Mouse (Mus musculus) WW6 (cell line): ENCODE results near the gene Slc7a4.
A peak's percentile ranks its signal among the peaks of the same experiment; 100 is the strongest.
"Not testable (repeated sequence)": the region's sequence is repeated elsewhere in the genome, so short reads cannot be mapped to it uniquely, and the experiment has no call there.

Experiments
- DNase-seq: peaks from one replicate; pipeline ENCODE4 v3.0.0-alpha.2; 2013; ENCODE audit warnings: low read depth, low spot score

Slc7a4 gene

DNA sequence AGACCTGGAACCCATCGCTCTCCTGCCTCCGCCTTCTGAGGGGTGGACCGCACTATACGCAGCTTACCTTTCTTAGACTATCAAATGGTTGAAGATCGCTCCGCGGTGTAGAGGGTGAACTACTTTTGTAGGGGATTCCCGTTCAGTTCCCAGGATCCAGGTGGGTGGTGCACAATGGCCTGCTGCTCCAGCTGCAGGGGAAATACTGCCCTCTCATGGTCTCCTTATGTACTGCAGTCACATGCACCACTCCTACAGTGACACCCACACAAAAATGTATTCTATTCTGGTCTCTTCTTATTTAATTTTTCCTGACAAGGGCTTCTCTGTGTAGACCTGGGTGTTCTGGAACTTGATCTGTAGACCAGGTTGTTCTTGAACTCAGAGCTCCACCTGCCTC lies at the start of gene Slc7a4:
Gene Slc7a4, minus strand, starts transcription at position 151 of the 400 bp plus-strand sequence.
- peak; percentile 74 for DNase-seq

DNA sequence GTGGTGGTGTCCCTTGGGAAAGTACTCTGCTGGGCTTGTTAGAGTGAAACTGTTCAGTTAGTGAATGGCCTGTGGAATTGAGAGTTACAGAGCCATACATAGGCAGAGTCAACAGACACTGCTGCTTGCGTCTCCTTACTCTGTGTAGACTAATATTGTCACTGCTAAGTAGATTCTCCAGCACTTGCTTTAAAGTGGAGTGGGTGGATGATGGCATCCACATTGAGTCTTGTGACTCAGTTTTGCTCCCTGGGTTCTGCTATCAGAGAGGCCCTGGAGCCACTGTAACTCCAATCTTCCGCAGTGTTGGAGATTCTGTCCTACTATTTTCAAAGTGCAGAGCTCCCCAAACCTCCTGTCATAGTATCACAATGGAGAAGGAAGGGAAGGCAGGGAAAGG lies 49.6 kb upstream of the Slc7a4 start:
- DNase-seq, result no peak

DNA sequence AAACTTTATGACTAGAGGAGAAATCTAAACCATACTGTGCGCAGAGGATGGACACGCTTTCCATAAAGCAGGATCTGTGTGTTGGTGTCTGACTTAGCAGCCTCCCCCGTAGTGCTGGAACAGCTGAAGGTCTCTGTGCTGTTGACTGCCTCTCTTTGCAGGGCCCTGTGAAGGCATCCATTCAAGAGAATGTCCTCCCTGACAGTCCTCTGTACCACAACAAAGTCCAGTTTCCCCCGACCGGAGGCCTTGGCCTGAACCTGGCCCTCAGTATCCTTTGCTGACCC lies 43.2 kb upstream of the Slc7a4 start:
- no peak for DNase-seq

DNA sequence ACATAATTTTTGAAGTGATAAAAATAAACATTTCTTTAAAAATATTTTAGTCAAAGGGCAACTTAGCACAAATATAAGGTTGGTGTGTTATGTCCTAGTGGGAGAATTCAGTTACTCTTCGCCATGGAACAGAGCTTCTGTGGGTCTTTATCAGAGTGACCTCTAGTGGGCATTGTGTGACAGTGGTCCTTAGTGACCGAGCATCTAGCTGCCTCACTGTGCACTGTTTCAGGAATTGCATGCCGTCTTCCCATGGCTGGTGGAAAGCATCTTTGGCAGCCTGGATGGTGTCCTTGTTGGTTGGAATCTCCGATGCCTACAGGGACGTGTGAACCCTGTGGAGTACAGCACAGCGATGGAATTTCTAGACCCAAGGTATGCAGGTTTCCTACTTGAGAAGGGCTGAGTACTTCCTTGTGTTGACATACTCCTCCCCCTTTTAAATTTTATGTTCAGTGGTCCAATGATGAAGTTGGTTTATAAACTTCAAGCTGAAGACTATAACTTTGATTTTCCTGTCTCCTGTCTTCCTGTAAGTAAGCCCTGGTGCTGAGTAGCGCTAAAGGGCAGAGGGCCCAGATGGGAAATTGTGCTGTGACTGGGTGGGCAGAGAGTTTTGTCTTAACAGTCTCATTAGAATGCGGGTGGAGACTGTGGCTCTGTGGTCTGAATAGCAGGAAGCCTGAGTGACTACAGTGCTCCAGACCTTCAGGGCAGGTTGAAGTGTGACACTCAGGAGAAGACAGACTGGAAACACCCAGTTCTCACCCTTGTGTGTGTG lies 42.7 kb upstream of the Slc7a4 start:
- no peak for DNase-seq

DNA sequence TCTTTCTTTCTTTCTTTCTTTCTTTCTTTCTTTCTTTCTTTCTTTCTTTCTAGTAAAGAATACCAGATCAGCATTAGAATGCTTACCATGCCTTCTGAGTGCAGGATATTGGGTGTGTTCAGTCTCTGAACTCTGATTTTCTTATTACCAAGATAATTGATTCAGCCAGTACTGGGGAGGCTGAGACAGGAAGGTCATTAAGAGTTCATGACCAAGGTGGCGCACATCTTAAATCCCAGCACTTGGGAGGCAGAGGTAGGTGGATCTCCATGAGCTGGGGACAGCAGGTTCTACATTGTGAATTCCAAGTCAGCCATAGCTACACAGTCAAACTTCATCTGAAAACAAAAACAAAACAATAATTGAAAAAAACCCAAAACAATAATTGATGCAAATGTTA lies 38.9 kb upstream of the Slc7a4 start:
- DNase-seq, result no peak

DNA sequence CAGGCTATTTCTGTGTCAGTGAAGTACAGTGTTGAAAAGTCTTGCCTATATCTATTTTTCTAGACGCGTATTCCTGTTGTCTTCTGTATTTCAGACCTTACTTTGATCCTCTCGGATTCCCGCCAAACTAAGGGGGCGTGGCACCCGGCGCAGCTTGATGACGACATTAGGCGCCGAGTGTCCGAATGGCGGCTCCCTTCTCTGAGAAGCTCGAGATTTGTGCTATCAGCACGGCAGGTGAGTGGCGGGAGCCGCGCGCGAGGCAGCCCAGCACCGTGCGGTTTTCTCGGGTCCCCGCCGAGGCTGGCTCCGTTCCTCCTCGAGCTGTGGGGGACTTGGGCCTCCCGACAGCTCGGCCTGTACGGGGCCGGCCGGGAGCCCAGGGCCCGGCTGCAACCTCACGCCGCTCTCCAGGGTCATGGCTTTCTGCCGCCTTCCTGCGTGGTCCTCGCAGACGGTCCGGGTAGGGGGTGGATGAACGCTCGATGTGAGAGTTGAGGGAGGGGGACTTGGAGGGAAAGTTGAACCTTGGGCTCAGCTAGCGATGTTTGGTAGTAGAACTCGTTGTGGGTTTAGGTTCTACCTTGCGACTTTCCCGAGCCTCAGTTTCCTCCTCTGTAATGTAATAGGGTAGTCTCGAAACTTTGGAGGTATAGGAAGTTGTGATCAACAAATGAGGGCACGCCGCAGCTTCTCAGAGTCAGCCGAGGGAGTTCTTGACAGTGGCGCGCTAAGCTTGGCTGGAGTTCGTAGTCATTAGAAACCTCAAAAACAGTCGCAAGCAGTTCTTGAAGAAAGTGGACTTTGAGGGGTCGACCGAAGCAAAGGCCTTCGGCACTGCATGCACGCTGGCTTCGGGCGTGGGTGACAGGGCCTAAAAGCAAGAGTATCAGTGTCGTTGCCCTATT lies 36.4 kb upstream of the Slc7a4 start, which contains the start of gene Smpd4:
Gene Smpd4, plus strand, starts transcription at position 157 of the 908 bp plus-strand sequence.
- DNase-seq, result peak; percentile 71

DNA sequence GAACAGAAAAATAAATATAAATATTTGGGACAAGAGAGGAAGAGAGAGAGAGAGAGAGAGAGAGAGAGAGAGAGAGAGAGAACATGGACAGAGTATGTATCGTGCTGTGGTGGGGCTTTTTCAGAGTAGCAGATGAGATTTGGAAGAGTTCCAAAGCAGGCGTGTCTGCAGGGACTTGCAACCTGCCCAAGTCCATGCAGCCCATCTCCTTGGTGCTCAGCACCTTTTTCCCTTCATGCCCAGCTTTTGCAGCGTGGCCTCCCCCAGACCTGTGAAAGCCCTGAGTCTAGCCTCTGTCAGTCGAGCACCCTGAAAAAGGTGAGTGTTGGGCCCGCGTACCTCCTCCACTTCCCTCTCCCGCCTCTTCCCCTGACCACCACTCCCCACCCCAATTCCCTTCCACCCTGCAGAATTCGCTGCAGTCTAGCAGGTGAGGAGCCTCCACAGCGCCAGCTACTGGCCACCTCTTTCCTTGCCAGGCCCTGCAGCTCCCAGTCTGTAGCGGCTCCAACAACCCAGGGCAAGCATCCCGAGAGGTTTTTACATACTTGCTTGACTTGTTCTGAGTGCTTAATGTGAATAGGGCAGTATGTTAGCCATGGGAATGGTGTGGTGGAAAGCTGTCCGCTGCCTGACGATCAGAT lies 35.0 kb upstream of the Slc7a4 start:
- DNase-seq, result peak; percentile 73

DNA sequence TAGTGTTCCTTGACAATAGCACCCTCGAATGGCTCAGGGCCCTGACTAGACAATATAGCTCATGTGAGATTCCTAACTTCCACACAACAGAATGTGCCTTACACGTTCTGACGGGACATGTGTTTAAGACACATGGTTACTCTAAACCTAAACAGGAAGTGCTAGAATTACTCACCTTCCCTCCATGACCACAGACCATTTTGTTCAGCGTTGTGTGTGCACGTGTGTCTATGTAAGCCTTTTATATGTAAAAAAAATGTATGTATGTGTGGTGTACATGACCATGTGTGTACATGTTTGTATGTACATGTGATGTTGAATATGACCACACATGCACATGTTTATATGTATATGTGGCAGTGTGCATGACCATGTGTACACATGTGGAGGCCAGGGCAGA lies 33.2 kb upstream of the Slc7a4 start:
- DNase-seq, result no peak

DNA sequence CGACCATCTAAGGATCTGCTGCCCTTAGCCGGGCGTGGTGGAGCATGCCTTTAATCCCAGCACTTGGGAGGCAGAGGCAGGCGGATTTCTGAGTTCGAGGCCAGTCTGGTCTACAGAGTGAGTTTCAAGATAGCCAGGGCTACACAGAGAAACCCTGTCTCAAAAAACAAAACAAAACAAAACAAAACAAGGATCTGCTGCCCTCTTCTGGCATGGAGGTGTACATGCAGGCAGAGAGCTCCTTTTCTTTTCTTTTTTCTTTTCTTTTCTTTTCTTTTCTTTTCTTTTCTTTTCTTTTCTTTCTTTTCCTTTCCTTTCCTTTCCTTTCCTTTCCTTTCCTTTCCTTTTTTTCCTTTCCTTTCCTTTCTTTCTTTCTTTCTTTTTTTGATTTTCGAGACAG lies 31.7 kb upstream of the Slc7a4 start:
- DNase-seq, result not testable (repeated sequence)

DNA sequence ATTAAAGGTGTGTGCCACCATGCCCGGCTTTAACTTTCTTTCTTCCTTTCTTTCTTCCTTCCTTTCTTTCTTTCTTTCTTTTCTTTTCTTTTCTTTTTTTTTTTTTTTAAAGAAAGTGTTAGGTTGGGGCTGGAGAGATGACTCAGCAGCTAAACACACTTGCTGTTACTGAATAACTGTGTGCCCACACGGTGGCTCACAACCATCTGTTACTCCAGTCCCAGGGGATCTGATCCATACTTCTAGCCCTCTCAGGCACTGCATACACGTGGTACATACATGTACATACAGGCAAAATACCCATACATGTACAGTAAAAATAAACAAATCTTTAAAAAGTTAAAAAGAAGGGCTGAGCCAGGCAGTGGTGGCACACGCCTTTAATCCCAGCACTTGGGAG lies 28.4 kb upstream of the Slc7a4 start:
- no peak for DNase-seq

DNA sequence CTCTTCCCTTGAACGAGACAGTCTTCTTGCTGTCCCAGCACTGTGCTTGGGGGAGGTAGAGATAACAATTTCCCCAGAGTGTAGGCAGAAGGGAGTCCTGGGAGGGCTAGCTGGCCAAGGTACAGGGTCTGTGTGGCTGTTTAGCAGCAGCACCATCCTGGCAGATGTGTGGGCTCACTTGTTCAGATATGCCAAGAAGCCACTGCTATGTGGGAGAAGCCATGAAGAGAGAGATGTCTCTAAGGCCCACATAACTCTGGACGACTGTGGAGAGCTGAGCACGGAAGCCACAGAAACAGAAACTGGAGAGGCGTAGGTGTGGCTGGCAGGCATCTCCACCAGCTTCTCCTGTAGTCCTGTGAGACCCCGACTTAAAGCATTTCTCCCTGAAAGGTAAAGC lies 22.7 kb upstream of the Slc7a4 start:
- DNase-seq, result no peak

DNA sequence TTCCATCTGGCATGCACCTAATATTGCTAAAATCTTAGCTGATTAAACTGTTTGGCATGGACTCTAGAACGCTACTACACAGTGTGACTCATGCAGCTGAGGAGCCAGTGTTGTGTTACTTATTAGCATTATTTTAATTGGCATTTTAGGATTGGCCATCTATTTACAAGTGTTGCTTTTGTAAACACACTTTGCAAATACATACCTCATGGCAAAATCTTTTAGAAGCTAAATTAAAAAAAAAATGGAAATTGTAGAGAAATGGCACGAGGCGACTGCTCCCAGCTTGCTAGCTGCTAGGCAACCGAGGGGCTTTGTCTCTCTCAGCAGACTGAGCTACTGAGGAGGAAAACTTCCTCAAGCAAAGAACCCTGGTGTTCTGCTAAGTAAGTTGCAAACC lies 21.9 kb upstream of the Slc7a4 start:
- no peak for DNase-seq

DNA sequence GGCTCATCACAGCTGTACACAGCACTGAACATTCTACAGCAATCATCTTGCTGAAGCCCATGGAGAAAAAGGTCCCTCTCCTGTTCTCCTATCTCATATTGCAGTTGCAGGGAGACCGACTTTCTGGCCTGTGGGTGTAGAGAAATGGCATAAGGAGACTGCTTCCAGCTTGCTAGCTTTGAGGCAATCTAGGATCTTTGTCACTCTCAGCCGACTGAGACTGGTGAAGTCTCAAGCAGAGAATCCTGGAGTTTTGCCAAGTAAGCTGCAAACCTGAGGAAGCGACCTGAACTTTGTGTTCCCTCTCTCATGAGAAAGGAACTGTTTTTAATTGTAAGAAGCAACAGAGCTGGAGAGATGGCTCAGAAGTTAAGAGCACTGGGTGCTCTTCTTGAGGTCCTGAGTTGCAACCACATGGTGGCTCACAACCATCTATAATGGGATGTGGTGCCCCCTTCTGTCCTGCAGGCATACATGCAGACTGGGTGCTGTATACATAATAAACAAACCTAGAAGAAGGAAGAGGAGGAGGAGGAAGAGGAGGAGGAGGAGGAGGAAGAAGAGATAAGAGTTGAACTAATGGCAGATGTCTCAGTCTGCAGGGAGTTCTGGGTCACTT lies 18.0 kb upstream of the Slc7a4 start:
- no peak for DNase-seq

DNA sequence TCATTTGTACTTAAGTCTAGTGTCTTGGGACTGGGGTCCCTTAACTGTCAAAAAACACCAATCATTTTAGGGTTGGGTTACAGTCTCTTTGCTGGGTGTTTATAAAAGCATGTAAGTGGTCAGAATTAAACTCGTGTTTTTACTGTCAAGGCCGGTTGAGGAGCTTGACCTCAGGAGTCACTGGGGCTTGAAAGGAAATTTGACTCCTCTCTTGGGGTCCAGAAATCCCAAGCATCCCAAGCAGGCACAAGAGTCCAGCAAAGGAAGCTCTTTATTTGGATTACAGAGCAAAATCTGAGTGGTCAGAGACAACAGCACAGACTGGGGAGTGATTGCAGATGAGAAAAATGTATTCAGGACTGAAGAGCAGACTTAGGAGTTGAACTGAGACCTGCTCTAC lies 7.7 kb upstream of the Slc7a4 start:
- DNase-seq, result no peak

DNA sequence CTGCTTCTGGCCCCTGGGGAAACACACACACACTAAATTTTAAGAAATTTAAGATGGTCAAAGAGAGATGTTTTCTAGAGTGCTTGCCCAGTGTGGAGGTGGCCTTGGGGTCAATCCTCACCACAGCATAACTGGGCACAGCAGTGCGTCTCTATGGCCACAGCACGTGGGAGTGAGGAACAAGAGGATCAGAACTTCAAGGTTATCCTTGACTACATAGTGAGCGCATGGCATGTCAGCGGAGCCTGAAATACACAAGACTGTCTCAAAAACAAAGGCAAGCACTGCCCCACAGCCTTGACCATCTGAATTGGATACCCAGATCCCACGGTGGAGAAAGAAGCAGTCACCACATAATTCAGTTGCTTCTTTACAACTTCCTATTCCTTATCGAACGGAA lies 1.5 kb upstream of the Slc7a4 start:
- no peak for DNase-seq

DNA sequence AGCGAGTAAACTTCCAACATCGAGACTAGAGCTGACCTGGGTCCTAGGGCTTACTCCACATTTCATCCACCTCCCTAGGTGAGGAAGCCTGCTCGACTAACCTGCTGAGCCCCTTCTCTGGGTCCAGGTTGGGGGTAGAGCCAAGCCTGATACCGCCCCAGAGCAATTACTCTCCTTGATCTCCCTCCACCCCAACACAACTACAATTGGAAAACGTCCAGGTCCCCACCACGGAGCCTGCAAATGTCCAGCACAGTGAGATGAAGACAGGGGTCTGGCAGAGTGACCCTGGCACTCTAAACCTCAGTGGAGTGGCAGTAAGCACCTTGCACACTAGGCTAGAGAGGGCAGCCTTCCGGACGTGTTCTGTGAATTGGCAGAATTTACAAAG lies 6.2 kb downstream of the Slc7a4 start:
- DNase-seq, result no peak

DNA sequence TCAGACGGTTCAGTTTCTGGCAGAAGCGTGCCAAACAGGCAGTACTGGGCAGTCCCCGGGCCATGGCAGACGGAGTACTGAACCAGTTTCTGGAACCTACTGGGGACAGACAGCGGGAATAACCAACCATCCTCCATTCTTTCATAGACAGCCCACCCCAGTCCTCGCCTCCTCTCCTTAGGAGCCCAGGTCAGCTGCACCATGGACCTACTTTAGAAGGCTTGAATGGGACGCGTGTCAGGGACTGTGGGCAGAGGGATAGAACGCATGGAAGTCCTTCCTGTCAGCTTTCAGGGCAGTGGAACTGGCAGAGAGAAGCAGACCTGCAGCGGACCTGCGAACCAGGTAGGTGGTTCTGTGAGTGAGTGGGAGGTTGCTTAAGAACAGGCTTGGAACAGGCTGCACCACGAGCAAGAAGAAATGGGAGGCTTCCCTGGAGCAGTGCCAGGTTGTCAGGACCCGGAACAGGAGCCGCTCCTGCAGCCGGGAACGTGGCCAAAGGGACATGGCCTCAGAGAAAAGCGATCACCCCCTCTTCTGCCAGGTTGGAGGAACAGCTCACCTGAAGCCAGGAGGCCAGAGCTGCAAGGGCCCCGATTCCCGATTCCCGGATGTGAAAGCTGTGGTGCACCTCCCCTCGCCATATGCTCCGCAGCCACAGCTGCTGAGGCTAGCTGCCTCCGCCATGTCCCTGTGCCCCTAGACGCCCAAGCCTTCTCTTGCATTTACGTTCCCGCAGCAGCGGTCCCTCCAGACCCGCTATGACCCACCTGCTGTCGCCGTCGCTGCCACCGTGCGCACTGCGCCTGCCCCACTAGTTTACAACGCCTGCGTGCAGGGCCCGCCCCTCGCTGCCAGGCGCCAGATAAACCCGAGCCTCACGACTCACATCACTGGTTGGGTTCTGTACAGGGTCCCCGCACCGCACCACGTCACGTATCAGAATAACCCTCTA lies 6.9 kb downstream of the Slc7a4 start:
- DNase-seq, result no peak

DNA sequence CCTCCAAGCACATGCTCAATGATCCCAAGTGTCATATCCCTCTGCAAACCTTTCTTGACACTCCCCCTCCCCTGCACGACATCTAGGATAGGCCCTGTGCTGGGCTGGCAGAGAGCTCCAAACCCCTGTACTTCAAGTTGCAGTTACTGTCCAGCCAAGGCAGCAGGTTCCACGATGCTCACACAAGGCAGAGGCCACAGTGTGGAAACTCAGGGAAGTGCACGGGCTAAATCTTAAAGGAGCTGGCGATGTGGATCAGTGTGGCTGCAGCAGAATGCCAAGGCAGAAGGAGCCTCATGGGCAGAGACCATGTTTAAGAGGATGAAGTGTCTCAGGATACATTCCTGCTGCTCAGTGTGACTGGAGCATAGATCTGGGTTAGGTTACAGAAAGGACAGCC lies 16.8 kb downstream of the Slc7a4 start:
- no peak for DNase-seq

DNA sequence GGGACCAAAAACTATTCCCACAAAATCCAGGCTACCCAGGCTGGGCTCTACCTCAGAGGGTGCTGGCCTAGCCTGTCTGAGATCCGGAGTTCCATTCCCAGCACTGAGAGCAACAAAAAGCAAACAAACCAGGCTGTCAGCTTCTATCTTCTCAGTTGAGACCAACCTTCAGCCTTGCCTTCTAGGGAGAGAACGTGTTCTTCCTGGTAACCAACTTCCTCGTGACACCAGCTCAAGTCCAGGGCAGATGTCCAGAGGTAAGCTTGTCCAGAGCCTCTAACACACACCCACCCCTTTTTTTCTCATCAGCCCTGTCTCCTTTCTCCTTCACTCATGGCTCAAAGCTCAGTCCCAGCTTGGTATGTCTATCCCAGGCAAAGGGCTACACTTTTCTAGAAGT lies 18.2 kb downstream of the Slc7a4 start:
- no peak for DNase-seq

DNA sequence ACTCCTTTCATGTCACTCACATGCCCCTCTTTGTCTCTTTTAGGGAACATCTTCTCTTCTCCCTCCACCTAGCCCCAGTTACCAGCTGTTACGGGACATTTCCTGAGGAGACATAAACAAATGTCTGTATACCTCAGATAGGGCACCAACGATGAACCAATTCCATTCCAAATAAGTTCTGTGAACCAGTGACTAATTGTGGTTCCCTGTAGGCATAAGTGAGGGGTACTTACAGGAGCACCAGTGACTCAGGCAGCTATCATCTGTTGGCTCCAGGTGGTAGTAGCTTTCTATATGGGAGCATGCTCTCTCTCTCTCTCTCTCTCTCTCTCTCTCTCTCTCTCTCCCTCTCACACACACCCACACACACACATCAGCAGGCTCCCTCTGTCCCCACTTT lies 18.8 kb downstream of the Slc7a4 start:
- no peak for DNase-seq

DNA sequence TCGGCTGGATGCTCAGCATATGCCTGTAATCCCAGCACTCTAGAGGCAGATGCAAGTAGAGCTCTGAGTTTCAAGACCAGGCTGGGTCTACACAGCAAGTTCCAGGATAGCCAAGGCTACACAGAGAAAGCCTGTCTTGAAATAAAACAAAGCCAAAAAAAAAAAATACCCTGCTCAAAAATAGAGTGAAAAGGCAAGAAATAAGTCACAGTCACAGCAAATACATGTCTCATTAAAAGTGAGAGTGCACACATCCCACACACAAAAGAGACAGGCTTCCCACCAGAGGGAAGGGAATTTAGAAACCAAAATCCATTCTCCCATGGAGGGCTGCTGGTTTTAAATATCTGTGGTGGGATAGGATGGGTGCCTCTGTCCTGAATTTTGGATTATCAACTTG lies 19.4 kb downstream of the Slc7a4 start:
- DNase-seq, result no peak
